Mouse (Mus musculus): Measurements from ENCODE around the gene Methig1. TPM values are rescaled to one million over a fixed set of nuclear protein-coding genes. Genes with fewer than 3 reads are reported as not detected.

The Methig1 gene
- total RNA-seq, 2 experiments from 2014 or later: not detected

GRCm38 (mm10) chr15:100422899-100423860 lies 70.2 kb downstream of the Methig1 start:
- peak; percentile 97 for DNase-seq (ENCODE audit: low spot score)

- DNase-seq (ENCODE audit: low spot score): peak; percentile 27
Measured at GRCm38 (mm10) chr15:100423916-100424315, 71.0 kb downstream of the Methig1 start.

DNA sequence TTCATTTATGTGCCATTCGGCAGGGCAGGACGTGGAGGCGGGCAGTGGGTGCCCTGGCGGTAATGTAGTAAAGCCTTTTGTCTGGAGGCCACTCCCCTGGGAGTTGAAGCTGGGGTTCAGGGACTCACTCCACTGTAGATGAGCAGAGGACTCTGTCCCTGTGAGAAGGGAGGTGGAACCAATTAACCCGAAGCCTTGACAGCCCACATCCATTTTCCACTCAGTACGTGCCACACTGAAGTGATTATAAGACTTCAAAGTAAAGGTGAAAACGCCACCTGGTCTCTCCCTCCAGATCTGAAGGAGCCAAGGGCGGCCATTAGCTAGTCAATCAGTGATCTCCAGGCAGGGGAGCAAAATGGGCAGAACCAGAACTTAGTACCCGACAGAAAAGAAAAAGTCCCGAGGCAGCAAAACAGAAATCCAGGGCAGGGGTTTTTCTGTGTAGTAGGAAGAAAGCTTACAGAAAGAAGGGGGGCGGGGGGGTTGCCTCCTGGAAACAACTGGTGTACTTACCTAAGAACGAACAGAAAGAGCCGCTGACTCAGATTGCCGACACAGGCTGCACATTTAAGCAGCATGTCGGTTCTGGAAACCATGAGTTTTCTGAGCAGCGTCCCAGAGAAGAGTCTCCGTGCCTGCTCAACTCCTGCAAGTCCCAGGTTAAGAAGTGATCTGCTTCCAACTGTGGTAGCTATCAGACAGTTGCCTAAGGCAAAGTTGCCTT lies 71.6 kb downstream of the Methig1 start, which contains the start of gene Slc11a2:
TSS of gene Slc11a2 (minus strand) at position 677 of the 727 bp plus-strand sequence.
- DNase-seq (ENCODE audit: low spot score): no peak

- DNase-seq (ENCODE audit: low spot score): no peak
Measured at GRCm38 (mm10) chr15:100428296-100428905, 75.5 kb downstream of the Methig1 start.

- DNase-seq (ENCODE audit: low spot score): no peak
Measured at GRCm38 (mm10) chr15:100429959-100430565, 77.1 kb downstream of the Methig1 start.

DNA sequence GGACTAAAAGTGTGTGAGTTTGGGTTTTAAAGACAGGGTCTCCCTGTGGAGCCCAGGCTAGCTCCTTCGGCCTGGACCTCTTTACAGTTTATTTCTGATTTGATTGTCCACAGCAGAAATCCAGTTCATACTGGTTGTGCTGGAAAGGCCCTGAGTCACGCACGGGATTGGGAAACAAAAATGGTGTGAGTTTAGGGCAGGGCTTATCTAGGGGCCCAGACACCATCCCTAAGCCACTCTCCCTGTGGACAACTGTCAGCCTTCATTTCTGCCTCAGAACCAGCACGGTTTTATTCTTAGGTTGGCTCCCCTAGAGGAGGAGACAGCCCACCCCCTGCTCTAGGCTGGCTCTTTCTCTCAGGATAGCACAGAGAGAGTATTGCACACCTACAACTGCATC lies 80.3 kb downstream of the Methig1 start:
- DNase-seq (ENCODE audit: low spot score): no peak

Other genes with a start within 250 kb of the Methig1 start
- gene Atf1, start 125.3 kb upstream of the Methig1 start, total RNA-seq (2021): 10 to 100 TPM; 44.2 to 57.7 TPM
- not detected for gene Tmprss12, start 72.3 kb upstream of the Methig1 start, total RNA-seq (2021)
- gene Mettl7a1, start 49.0 kb upstream of the Methig1 start, total RNA-seq (2021): 10 to 100 TPM; 33.7 to 34.4 TPM
- under 1 TPM; 0.17 to 0.41 TPM for gene Mettl7a3, start 18.2 kb upstream of the Methig1 start, total RNA-seq (2021)
- gene Mettl7a2, start 51 bp downstream of the Methig1 start, total RNA-seq (2021): under 1 TPM; 0.43 to 0.68 TPM
- not detected for gene Higd1c, start 11.4 kb downstream of the Methig1 start, total RNA-seq (2021)
- under 1 TPM in 1 of 2 experiments, not detected in 1; 0.09 TPM for gene Gm5475, start 69.0 kb downstream of the Methig1 start, total RNA-seq (2021)
- gene Slc11a2, start 71.9 kb downstream of the Methig1 start, total RNA-seq (2021): 10 to 100 TPM; 34.5 to 40.0 TPM
- gene Letmd1, start 115.9 kb downstream of the Methig1 start, total RNA-seq (2021): 1 to 10 TPM; 6.7 to 7.5 TPM
- gene Csrnp2, start 142.3 kb downstream of the Methig1 start, total RNA-seq (2021): 1 to 10 TPM; 3.2 to 3.7 TPM
- 10 to 100 TPM; 11.3 to 11.5 TPM for gene Tfcp2, start 198.9 kb downstream of the Methig1 start, total RNA-seq (2021)
- gene Pou6f1, start 246.8 kb downstream of the Methig1 start, total RNA-seq (2021): 10 to 100 TPM; 13.8 to 17.7 TPM

All from gastrocnemius, adult 18-20 months (tissue).